Mouse (Mus musculus) CD4-positive, CD25-positive, alpha-beta regulatory T cell, adult 9 weeks (primary cell): ENCODE measurements around the gene Foxa1. TPM values are rescaled to one million over a fixed set of nuclear protein-coding genes. Genes with fewer than 3 reads are reported as not detected.

Experiments
- polyA plus RNA-seq: library from polyadenylated mRNA; unstranded; fragments of 100-300 nt; shearing (Covaris generic); gene quantifications from one replicate; pipeline ENCODE4 v1.2.1, GENCODE M21; 2017

The Foxa1 gene
- polyA plus RNA-seq: not detected

DNA sequence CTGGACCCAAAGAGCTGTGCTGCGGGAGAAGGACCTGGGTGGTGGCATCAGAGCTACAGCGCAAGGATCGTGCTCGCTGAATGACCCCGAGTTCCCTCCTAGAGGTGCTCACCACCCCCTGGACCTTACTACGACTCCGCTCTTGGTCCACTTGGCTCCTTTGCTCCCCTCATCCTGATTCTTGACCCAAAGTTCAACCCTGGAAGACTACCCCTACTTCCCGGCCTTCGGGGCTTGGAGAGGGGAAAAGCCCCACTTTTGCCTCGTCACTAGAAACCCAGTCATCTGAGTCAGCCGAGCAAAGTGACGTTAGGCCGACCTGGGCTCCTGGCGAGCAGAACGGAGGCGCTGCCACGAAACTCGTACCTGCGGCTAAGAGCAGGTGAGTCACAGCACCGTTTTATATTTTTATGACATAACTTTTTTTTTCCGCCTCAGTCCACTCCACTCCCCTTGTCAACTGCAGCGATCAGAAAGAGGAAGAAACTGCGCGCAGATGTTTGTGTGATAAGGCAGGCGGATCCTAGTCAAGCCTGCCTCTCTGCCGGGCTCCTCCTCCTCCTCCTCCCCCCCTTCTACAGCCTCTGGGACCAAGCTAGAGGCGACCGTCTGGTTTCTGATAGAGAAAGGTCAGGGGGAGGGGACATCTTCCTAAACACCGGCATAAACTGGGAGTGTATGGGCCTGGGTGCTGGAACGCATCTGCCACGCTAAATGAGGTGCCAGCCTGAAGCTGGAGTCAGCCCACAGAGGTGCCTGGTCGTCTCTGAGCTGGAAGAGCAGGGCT, at the start of gene Foxa1:
Gene Foxa1, minus strand, starts transcription at position 502 of the 787 bp plus-strand sequence.

DNA sequence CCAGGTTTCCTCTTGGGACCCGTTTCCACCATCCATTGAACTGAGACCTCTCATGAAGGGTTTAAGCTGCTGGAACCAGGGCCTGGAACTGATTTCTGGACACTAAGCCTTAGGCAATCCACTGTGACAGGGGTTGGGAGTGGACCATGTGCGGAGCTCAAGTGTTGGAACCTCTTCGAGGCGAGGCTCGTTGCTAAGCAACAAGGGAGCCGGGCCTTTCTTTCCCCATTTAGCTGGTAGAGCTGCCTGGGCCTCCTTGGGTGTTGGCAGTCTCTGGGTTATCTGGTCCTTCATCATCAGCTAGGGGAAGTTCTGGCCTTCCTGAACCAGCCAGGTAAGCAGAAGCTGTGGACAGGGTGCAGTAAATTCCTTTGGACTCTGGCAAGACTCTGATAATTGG, 17.2 kb upstream of the Foxa1 start, which contains the start of gene Ttc6:
Gene Ttc6, plus strand, starts transcription at position 205 of the 400 bp plus-strand sequence.

Other genes starting within 250 kb of the Foxa1 start
- gene Ttc6, start 17.2 kb upstream of the Foxa1 start, polyA plus RNA-seq: not detected